Comparison of ENCODE assay signal across 9 mouse cellular contexts in genomic region chr5:36724274-36724673, GRCm38 (mm10). TPM values are rescaled to one million over a fixed set of nuclear protein-coding genes. Genes with fewer than 3 reads are reported as not detected.
A peak's percentile ranks its signal among the peaks of the same experiment; 100 is the strongest.
DNase-seq lines count a peak whose midpoint lies in the region; ATAC-seq lines count a peak whose summit lies in the region.
"Had no signal": no experiment of that assay in that cellular context is flagged by ENCODE, and none has a peak within 500 bp of the region (broad histone marks: within the 10 kb centered on the region; RNA-seq: fewer than 3 reads in every experiment).

No protein-coding gene starts in this region.

- no peak for ATAC-seq in megakaryocyte, adult 5-6 weeks (ENCODE audit: poor library complexity, severe bottlenecking)
- ATAC-seq: forebrain, embryonic 13.5 days had no signal

- intact Hi-C loops in heart, postnatal 25 days (cut with DNase I) = no loop called here

- peak; percentile 18 for DNase-seq in lung, postnatal 25 days (ENCODE audit: low spot score)
- DNase-seq in lung, postnatal 10 days = no peak
- DNase-seq in induced T-regulatory cell, adult 2 months (ENCODE audit: low read depth) = peak; percentile 52
- peak; percentile 57 for DNase-seq in liver
- no peak for DNase-seq in cerebellum, adult 9-10 months
- DNase-seq in frontal cortex, postnatal 25 days (ENCODE audit: low spot score in 2 of 2) = no peak
- no peak for DNase-seq in heart, postnatal 25 days (ENCODE audit: low spot score)

RNA-seq across cellular contexts. Expression of gene Bloc1s4, which starts 24.2 kb away (rescaled TPM):
- total RNA-seq in heart, postnatal 25 days (2021) = 10 to 100 TPM; 12.9 to 13.0 TPM
- 11.4 and 14.9 TPM in 2 replicates for total RNA-seq in megakaryocyte, adult 5-6 weeks (2015)
- 12.2 and 13.2 TPM in 2 replicates for total RNA-seq in megakaryocyte, adult 5-6 weeks (2017)

RNA-seq across cellular contexts. Expression of gene D5Ertd579e, which starts 28.4 kb away (rescaled TPM):
- 10 to 100 TPM; 79.8 to 91.2 TPM for total RNA-seq in heart, postnatal 25 days (2021)
- 20.0 and 27.1 TPM in 2 replicates for total RNA-seq in megakaryocyte, adult 5-6 weeks (2015)
- 35.9 and 36.0 TPM in 2 replicates for total RNA-seq in megakaryocyte, adult 5-6 weeks (2017)

Comparison
In these comparisons a context has a peak if more than half of its experiments do, and no peak if none do; other contexts are left out.
1. DNase-seq: peak in lung, postnatal 25 days (single experiment), induced T-regulatory cell, adult 2 months (single experiment) and liver (single experiment); none in lung, postnatal 10 days (single experiment), cerebellum, adult 9-10 months (single experiment), frontal cortex, postnatal 25 days (0 of 2) and heart, postnatal 25 days (single experiment).